Mouse (Mus musculus) spleen, postnatal 10 days (tissue): ENCODE data around the gene Adgrb3.
"Not testable (repeated sequence)": the region's sequence is repeated elsewhere in the genome, so short reads cannot be mapped to it uniquely, and the experiment has no call there.

Experiments
- DNase-seq, 2 experiments: peaks; one replicate each; pipeline ENCODE4 v3.0.0; 2021 to 2022; ENCODE audit warnings: low spot score in 2 of 2

The Adgrb3 gene

GRCm38 (mm10) chr1:25744736-25745135 lies 84.8 kb downstream of the Adgrb3 start:
- DNase-seq, result no peak

- DNase-seq, result no peak
Observed at GRCm38 (mm10) chr1:25729844-25730243, 99.7 kb downstream of the Adgrb3 start.

DNA sequence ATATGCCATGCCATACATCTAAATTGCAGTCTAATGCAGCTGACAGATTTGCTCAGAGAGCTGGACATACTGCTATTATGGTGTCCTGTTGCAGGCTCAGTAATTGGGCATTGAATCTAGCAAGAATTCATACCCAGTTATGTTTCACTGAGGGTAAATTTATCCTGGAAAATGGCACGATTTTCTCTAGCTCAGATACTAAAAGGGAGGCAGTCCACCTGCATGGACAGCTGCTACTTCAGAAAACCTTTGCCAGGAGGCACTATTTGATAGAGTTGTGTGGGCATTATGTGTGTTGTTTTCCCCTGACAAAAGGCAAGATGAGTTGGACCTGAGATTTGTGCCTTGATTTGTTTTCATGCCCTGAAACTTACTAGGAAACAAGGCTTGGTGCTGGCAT lies 118.0 kb downstream of the Adgrb3 start:
- no peak for DNase-seq

DNA sequence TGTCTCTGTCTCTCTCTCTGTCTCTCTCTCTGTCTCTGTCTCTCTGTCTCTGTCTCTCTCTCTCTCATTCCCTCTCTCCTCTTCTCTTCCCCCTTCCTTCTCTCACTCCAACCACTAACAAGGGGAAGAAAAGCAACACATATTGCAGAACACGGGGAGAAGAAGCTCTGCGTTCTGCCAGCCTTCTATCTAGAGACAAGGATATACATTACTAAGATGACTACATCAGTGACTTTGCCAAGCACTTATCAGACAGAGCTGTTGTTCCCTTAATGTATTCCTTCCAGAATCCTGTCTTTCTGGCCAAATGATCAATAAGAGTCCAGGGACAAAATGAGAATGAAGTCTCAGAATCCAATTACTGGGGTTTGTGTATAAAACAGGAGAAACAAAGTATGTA lies 123.2 kb downstream of the Adgrb3 start:
- no peak for DNase-seq

DNA sequence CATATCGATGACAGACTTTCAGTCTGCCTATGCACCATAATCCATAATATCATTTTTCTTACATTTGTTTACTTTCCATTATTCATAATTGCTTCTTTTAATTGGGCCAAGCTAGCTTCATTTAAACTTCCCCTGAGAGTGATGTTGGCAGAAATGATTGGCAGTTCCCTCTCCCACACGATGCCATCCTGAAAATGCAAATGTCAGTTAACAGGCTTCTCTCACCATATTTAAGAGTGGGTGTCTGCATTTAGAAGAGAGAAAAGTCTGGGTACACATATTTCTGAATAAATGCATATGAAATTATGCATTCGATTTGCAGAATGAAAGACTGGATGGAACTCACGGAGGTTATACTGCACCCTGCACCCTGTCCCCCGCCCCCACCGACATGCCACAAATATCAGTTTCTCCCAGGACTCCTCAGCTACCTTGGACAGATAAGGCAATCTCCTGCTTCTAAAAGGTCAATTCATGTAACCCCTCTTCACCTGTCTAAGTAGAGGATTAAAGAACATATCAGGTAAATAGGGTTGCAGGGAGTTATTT lies 130.7 kb downstream of the Adgrb3 start:
- no peak for DNase-seq

DNA sequence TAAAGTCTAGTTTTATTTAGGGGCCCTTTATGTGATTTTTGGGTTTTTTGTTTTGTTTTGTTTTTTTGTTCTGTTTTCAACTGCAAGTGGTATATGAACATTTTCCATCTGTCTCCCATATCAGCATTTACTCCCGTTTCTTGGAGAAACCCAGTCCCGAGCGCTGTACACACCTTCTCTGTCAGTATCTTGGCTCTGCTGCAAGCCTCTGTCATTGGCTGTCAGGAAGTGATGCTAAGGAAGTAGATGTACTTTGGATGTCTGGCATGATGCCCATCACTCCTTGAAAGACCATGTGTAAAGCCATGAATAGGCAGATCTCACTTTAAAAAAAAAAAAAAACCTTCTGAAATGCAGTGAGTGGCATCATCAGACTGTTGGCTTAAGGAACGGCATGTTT lies 132.3 kb downstream of the Adgrb3 start:
- DNase-seq, result no peak

DNA sequence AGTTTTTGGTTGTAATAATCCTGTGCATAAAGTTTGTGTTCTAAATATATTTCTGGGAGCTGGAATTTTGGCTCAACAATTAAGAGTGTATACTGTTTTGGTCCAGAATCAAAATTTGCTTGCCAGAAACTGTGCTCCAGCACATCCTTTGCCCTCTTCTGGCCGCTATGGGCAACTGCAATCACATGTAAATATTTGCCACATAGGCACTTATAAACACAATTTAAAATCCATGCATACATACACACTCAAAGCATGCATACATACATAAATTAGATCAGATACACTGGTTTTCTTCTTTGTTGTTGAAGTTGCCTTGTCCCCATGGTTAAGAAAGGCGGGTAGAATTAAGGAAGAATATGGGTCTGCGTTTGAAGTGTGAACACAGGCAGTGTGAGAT lies 132.7 kb downstream of the Adgrb3 start:
- DNase-seq, result no peak

DNA sequence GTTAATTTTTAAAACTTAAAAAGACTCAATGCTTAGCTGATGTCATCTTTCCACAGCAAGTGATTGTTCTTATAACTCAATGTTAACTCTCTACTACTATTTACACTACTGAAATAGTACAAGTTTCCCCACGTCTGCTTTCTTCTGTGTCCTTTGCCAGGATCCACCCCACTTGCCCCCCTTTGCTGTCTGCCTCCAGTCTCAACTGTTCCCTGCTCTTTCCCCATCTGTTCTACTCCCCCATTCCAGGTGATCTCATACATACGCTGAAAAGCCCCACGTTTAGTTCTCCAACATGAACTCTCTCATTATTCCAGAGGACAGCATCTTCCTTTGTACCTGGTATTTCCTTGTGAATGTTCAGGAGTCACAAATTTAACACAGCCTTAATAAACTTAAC lies 147.4 kb downstream of the Adgrb3 start:
- DNase-seq, result no peak

GRCm38 (mm10) chr1:25679656-25680055 lies 149.9 kb downstream of the Adgrb3 start:
- DNase-seq, result no peak

GRCm38 (mm10) chr1:25652717-25653116 lies 176.8 kb downstream of the Adgrb3 start:
- DNase-seq, result no peak

GRCm38 (mm10) chr1:25644256-25644655 lies 185.3 kb downstream of the Adgrb3 start:
- no peak for DNase-seq

- DNase-seq, result no peak
Observed at GRCm38 (mm10) chr1:25621458-25621857, 208.0 kb downstream of the Adgrb3 start.

DNA sequence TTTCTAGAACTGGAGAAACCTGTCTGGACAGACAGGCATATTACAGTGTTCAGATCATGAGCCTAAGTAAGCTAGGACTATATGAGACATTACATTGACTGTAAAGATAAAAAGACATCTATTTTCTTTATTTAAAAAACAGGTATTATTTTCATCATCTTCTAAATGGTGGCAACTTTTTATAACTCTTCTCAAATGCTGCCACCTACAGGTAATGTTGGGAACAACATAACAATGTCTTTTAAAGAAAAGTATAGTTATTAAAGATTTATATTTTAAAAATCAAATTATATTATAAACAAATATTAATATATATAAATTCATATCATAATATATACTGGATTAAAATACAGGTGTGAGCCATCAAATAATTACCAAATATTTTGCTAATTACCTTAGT lies 212.6 kb downstream of the Adgrb3 start:
- no peak for DNase-seq

- DNase-seq, result not testable (repeated sequence)
Observed at GRCm38 (mm10) chr1:25610776-25611175, 218.7 kb downstream of the Adgrb3 start.

DNA sequence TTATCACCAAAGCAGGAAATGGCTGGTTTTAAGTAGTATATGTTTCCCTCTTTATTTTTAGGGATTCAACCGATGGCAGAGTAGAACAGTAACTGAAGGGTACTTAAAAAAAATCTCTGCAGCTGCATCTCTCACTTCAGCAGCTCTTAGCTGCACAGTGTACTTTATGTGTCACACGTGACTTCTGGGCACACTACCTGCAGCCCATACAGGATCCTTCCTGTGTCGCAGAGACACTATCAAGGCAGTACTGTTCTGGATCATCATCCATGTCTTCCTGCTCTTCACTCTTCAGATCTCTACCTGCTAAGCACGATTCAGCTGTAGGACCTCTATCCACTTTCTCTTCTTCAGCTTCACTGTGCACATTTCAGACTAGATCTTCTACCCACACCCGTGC lies 230.6 kb downstream of the Adgrb3 start:
- DNase-seq, result no peak

GRCm38 (mm10) chr1:25588568-25589118 lies 240.9 kb downstream of the Adgrb3 start:
- no peak for DNase-seq

DNA sequence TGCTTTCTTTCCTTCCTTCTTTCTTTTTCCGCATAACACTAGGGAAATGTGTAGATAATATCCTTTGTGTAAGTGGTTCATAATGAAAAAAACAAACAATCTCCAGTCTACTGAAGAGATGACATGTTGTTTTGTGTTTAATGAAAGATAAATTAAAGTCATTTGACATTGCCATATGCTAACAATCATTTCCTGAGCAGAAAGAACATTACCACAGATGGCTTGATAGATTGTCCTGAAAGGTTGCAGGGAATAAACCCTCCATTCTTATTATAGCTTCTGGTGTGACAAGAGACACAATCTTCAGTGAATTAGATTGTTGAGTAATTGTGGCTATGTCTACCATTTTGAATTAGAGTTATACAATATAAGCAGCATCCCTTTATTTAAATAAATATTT lies 247.8 kb downstream of the Adgrb3 start:
- no peak for DNase-seq

DNA sequence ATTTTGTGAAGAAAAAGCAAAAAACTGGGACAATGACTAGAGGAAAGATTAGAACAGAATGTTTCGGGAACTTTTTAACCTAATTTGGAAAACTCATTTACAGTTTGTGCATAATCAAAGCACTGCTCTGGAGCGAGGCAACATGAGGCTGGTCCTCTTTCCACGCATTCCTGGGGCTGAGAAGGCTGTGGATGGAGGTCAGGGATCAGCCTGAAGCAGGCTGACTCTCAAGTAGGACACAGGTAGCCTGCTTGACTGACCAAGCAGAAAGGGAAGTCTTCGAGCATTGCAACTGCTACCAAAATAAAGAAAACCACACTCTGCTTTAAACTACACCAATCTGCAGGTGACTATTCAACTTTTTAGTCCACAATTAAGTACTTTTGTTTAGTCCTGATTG lies 251.7 kb downstream of the Adgrb3 start:
- no peak for DNase-seq

DNA sequence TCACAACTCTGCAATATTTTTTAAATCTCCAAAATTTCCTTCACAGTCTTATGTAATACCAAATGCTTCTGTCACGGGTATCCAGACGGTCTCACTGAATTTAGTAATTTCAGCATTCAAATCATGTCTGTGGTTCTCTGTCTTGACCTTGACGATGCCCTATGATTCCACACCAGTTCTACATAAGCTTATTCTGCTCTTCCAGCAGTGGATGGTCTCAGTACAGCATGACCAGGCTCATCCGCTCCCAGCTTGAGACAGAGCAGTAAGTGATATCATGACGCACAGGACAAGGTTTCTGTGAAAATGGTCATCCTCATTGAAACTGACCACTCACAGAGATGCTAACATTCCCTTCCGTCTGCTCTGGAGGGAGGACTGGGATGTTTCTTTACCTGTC lies 252.9 kb downstream of the Adgrb3 start:
- no peak for DNase-seq

- no peak for DNase-seq
Observed at GRCm38 (mm10) chr1:25568096-25568495, 261.4 kb downstream of the Adgrb3 start.

DNA sequence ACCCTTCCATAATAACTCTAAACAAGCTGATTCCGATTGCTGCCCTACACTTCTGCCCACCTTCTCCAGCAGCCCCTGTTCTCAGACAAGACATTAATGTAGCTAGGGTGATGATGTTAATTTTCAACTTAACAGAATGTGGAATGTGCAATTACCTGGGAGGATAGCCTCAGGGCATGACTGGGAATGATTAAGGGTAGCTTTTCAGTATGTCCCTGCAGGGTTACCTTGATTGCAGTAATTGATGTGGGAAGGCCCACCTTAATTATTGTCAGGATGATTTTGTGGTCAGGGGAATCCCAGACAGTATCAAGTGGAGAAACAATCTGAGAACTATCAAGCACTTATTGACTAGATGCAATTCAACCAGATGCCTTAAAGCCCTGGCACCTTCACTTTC lies 283.4 kb downstream of the Adgrb3 start:
- DNase-seq, result no peak

DNA sequence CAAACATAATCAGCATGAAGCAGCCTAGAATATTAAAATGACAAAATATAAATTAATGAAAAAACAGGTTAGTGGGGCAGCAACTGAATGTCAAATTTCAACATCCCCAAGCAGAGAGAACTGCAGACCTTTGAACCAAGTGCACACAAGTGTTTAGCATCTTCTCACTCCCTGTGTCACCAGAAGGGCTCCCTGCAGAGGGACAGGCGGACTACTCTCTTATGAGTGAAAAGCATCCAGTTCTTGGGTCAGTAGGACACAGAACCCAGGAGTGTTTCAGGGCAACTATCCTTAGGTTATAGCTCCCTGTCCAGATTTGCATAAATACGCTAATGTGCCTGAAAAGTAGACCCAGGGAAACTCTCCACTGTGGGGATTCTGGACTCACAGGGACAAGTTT lies 285.6 kb downstream of the Adgrb3 start:
- DNase-seq, result no peak

- no peak for DNase-seq
Observed at GRCm38 (mm10) chr1:25542891-25543290, 286.6 kb downstream of the Adgrb3 start.

- DNase-seq, result no peak
Observed at GRCm38 (mm10) chr1:25526976-25527375, 302.5 kb downstream of the Adgrb3 start.
